Mouse (Mus musculus): ENCODE measurements around the gene Dynlrb2. TPM values are rescaled to one million over a fixed set of nuclear protein-coding genes. Genes with fewer than 3 reads are reported as not detected.

The Dynlrb2 gene
- polyA plus RNA-seq, 1 experiment from 2014 or later: not detected

Other genes starting within 250 kb of the Dynlrb2 start
- 4.0 and 4.3 TPM in 2 replicates for gene Cdyl2, start 228.0 kb downstream of the Dynlrb2 start, polyA plus RNA-seq (2015; fragmentation: Nextera tagmentation; extraction: Ambion mirVana)